Mouse (Mus musculus) liver, embryonic 11.5 days (tissue): Measurements from ENCODE around the gene Cox5a. TPM values are rescaled to one million over a fixed set of nuclear protein-coding genes. Genes with fewer than 3 reads are reported as not detected.
A peak's percentile ranks its signal among the peaks of the same experiment; 100 is the strongest.

Experiments used
- ATAC-seq: fragments of 200-750 bp; cut with Nextera tagmentation; replicated peaks from 2 replicates; pipeline ENCODE4 v1.8.0; 2017; ENCODE audit warnings: moderate number of reproducible peaks, mild to moderate bottlenecking, moderate TSS enrichment, moderate library complexity; ENCODE audit not compliant: low FRiP score
- DNase-seq: peaks from one replicate; pipeline ENCODE4 v3.0.0-alpha.2; 2017; ENCODE audit warnings: low spot score
- H3K27ac ChIP-seq: fragments of 300-500 bp; sonication (generic); 2 replicates; pipeline ENCODE4 v1.5.1; 2014; ENCODE audit warnings: mild to moderate bottlenecking, low read depth, low read length, control low read depth
- H3K27me3 ChIP-seq: fragments of 300-500 bp; sonication (generic); replicated peaks from 2 replicates; pipeline ENCODE4 v1.6.1; 2014; ENCODE audit warnings: low read length, mixed read lengths; ENCODE audit not compliant: control insufficient read depth, insufficient read depth
- H3K36me3 ChIP-seq: fragments of 300-500 bp; sonication (generic); 2 replicates; pipeline ENCODE4 v1.6.1; 2014; ENCODE audit warnings: mild to moderate bottlenecking, low read length, moderate library complexity, mixed read lengths; ENCODE audit not compliant: control insufficient read depth, insufficient read depth
- H3K4me1 ChIP-seq: fragments of 300-500 bp; sonication (generic); replicated peaks from 2 replicates; pipeline ENCODE4 v1.6.1; 2014; ENCODE audit warnings: low read length, mixed read lengths; ENCODE audit not compliant: control insufficient read depth, insufficient read depth
- H3K4me2 ChIP-seq: fragments of 300-500 bp; sonication (generic); 2 replicates; pipeline ENCODE4 v1.6.1; 2014; ENCODE audit warnings: mild to moderate bottlenecking, control low read depth, moderate library complexity
- H3K4me3 ChIP-seq: fragments of 300-500 bp; sonication (generic); 2 replicates; pipeline ENCODE4 v1.5.1; 2014; ENCODE audit warnings: low read depth, low read length, control low read depth
- H3K9ac ChIP-seq: fragments of 300-500 bp; sonication (generic); 2 replicates; pipeline ENCODE4 v1.6.1; 2014; ENCODE audit warnings: low read depth, low read length, control low read depth
- H3K9me3 ChIP-seq: fragments of 300-500 bp; sonication (generic); 2 replicates; pipeline ENCODE4 v1.6.1; 2016; ENCODE audit warnings: low read length, inconsistent platforms, mixed read lengths; ENCODE audit not compliant: control insufficient read depth
- WGBS: fragments of 180-500 bp; shearing (Covaris S2); extraction: QIAGEN DNeasy Blood & Tissue Kit; methylation state at CpG from one replicate; pipeline ENCODE4 v1.1.7; 2014; 5-methylcytosine and 5-hydroxymethylcytosine counted together
- polyA plus RNA-seq: library from polyadenylated mRNA; unstranded; fragments of >200 nt; fragmentation: Nextera tagmentation; extraction: Ambion mirVana; gene quantifications from 2 replicates; pipeline ENCODE4 v1.2.1, GENCODE M21; 2014

The Cox5a gene
- polyA plus RNA-seq, 1 experiment from 2014 or later: 519 TPM

DNA sequence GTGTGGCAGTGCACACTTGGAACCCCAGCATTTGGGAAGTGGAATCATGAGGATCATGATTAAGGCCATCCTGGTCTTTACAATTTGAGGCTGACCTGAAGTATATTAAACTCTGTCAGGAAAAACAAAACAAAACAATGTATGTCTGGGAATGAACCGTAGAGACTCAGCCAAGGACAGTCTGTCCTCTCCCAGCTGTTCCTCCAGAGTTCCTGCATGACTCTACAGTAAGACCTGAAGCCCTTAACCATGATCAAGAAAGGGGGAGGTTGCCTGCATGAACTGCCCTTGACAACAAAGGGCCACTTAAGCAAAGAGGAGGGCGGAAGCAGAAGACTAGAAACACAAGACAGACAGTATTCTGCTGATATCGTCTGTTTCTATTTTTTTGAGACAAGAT, 54.5 kb downstream of the Cox5a start:
- peaks cover 13% of the 10 kb centered on the region for H3K4me1 ChIP-seq
- no peaks in the 10 kb centered on the region for H3K9me3 ChIP-seq
- 82% methylated on average over 3 of the region's 3 CpGs for WGBS
- H3K27ac ChIP-seq: no peak overlapping the region
- H3K4me2 ChIP-seq: no peak overlapping the region
- ATAC-seq: no peak
- H3K9ac ChIP-seq: no peak overlapping the region
- H3K4me3 ChIP-seq: no peak overlapping the region
- DNase-seq: no peak
- no peaks in the 10 kb centered on the region for H3K27me3 ChIP-seq
- H3K36me3 ChIP-seq: peaks cover 13% of the 10 kb centered on the region; the same call in 1 of the 2 replicates

DNA sequence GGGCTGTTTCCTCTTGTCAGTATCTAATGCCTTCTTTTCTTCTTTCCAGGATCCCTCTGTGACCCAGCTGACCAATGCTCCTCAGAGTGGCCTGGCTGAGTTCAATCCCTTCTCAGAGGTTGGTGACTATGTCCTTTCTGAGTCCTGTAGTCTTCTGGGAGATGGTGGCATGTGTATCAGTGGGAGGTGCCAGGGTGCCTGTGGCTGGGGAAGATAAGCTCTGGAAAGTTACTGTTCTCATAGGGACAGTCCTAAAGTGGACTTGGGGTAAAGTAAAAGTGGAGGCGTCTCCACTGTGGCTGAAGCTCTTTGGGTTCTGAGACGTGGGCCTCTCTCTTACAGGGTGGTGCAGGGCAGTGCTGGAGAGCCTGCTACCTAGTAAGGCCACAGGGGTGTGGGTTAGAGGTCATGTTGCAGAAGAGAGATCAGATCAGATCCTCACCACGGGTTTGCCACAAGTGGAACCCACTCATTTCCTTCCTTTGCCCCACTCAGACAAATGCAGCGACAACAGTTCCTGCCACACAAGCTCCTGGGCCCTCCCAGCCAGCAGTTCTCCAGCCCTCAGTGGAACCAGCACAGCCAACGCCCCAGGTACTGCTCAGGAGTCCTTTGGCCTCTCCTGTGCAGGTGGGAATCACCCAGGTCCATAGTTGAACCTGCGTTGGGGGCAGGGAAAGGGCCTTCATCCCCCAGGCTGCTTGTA, 56.2 kb downstream of the Cox5a start:
- WGBS: 56% methylated on average over 6 of the region's 6 CpGs
- Histone ChIP-seq H3K9ac (no peak overlapping the region; the same call in 1 of the 2 replicates), H3K27ac (peak overlapping the region; percentile 68), H3K4me3 (no peak overlapping the region), H3K4me1 (peaks cover 13% of the 10 kb centered on the region), H3K4me2 (peak overlapping the region; percentile 18), H3K27me3 (no peaks in the 10 kb centered on the region), H3K9me3 (no peaks in the 10 kb centered on the region), H3K36me3 (peaks cover 13% of the 10 kb centered on the region; the same call in 1 of the 2 replicates)
- ATAC-seq: peak; percentile 83
- no peak for DNase-seq

Other genes with a start within 250 kb of the Cox5a start
- 19.9 and 22.0 TPM in 2 replicates for gene Ppcdc, start 81.2 kb upstream of the Cox5a start, polyA plus RNA-seq
- 9.7 and 12.8 TPM in 2 replicates for gene Scamp5, start 53.2 kb upstream of the Cox5a start, polyA plus RNA-seq
- gene Rpp25, start 17.2 kb upstream of the Cox5a start, polyA plus RNA-seq: 2.1 and 3.1 TPM in 2 replicates
- 14.8 and 15.7 TPM in 2 replicates for gene Fam219b, start 16.3 kb downstream of the Cox5a start, polyA plus RNA-seq
- 25.8 and 28.0 TPM in 2 replicates for gene Mpi, start 31.5 kb downstream of the Cox5a start, polyA plus RNA-seq
- 47.6 and 50.3 TPM in 2 replicates for gene Scamp2, start 39.7 kb downstream of the Cox5a start, polyA plus RNA-seq
- 8.4 and 11.6 TPM in 2 replicates for gene Ulk3, start 68.2 kb downstream of the Cox5a start, polyA plus RNA-seq
- not detected in 2 replicates for gene Cplx3, start 85.0 kb downstream of the Cox5a start, polyA plus RNA-seq
- gene Lman1l, start 99.5 kb downstream of the Cox5a start, polyA plus RNA-seq: not detected in 2 replicates
- gene Csk, start 132.4 kb downstream of the Cox5a start, polyA plus RNA-seq: 45.2 and 47.7 TPM in 2 replicates
- not detected in 2 replicates for gene Cyp1a2, start 162.4 kb downstream of the Cox5a start, polyA plus RNA-seq
- gene Cyp1a1, start 166.7 kb downstream of the Cox5a start, polyA plus RNA-seq: 0.66 and 0.92 TPM in 2 replicates
- 22.2 and 23.5 TPM in 2 replicates for gene Edc3, start 187.3 kb downstream of the Cox5a start, polyA plus RNA-seq
- 85.0 and 85.1 TPM in 2 replicates for gene Clk3, start 244.6 kb downstream of the Cox5a start, polyA plus RNA-seq